Mouse (Mus musculus) forebrain, embryonic 11.5 days (tissue): ENCODE measurements at regions not wholly inside any gene's neighbourhood (a gene's known extent, or its start where the extent isn't known, plus 50 kb on each side); places are given as distances from the start of the nearest gene placed in this dataset.

Source experiments
- ATAC-seq: fragments of 200-750 bp; cut with Nextera tagmentation; replicated peaks from 2 replicates; pipeline ENCODE4 v1.8.0; 2017; ENCODE audit warnings: moderate TSS enrichment; ENCODE audit not compliant: low FRiP score
- DNase-seq: peaks from one replicate; pipeline ENCODE4 v3.0.0-alpha.2; 2017; ENCODE audit warnings: low spot score
- H3K27ac ChIP-seq: fragments of 300-500 bp; sonication (generic); 2 replicates; pipeline ENCODE4 v1.5.1; 2014; ENCODE audit warnings: low read depth, low read length
- H3K27me3 ChIP-seq: fragments of 300-500 bp; sonication (generic); 2 replicates; pipeline ENCODE4 v1.6.1; 2014; ENCODE audit warnings: mild to moderate bottlenecking, low read length, mixed read lengths; ENCODE audit not compliant: control insufficient read depth, insufficient read depth
- H3K36me3 ChIP-seq: fragments of 300-500 bp; sonication (generic); 2 replicates; pipeline ENCODE4 v1.6.1; 2014; ENCODE audit warnings: mild to moderate bottlenecking, low read length, moderate library complexity, mixed read lengths; ENCODE audit not compliant: control insufficient read depth, insufficient read depth
- H3K4me1 ChIP-seq: fragments of 300-500 bp; sonication (generic); replicated peaks from 2 replicates; pipeline ENCODE4 v1.6.1; 2014; ENCODE audit warnings: low read length, mixed read lengths; ENCODE audit not compliant: control insufficient read depth, insufficient read depth
- H3K4me2 ChIP-seq: fragments of 300-500 bp; sonication (generic); 2 replicates; pipeline ENCODE4 v1.6.1; 2014; ENCODE audit warnings: low read depth, mild to moderate bottlenecking, low read length, moderate library complexity, mixed read lengths; ENCODE audit not compliant: severe bottlenecking
- H3K4me3 ChIP-seq: fragments of 300-500 bp; sonication (generic); 2 replicates; pipeline ENCODE4 v1.5.1; 2014; ENCODE audit warnings: low read depth, low read length
- H3K9ac ChIP-seq: fragments of 300-500 bp; sonication (generic); 2 replicates; pipeline ENCODE4 v1.6.1; 2014; ENCODE audit warnings: low read length
- H3K9me3 ChIP-seq: fragments of 300-500 bp; sonication (generic); 2 replicates; pipeline ENCODE4 v1.6.1; 2016; ENCODE audit warnings: low read length, mixed read lengths; ENCODE audit not compliant: control insufficient read depth
- WGBS: fragments of 180-500 bp; shearing (Covaris S2); extraction: QIAGEN DNeasy Blood & Tissue Kit; methylation state at CpG from one replicate; pipeline ENCODE4 v1.1.7; 2014; 5-methylcytosine and 5-hydroxymethylcytosine counted together

- WGBS: 65% methylated on average over 12 of the region's 12 CpGs
- H3K27ac ChIP-seq: no peak overlapping the region
- H3K36me3 ChIP-seq: no peaks in the 10 kb centered on the region
- no peaks in the 10 kb centered on the region for H3K9me3 ChIP-seq
- H3K27me3 ChIP-seq: no peaks in the 10 kb centered on the region
- no peak overlapping the region for H3K9ac ChIP-seq
- no peak overlapping the region for H3K4me3 ChIP-seq
- DNase-seq: no peak
- no peak overlapping the region for H3K4me2 ChIP-seq
- H3K4me1 ChIP-seq: peaks cover 4% of the 10 kb centered on the region
- ATAC-seq: no peak
Observed at GRCm38 (mm10) chr8:25326257-25326656, 502.1 kb upstream of the Adam5 start.

DNA sequence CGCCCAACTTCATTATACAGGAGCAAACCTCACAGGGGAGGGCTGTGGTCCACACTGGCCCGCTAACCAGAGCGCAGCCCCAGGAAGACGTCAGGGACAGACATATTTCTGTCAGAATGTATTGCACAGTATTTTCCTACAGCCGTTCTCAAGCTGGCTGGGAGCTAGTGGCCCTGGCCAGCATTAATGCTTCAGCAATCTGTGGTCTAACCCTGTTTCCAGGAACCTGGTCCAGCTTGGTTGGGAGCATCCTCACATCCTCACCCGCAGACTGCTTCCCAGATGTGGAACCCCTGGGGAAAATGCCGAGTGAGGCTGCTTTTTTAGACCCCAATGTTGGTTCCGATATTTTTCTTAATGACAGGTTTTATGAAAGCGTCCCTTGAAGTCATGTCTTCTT, 500.6 kb upstream of the Adam5 start:
- DNase-seq: no peak
- no peaks in the 10 kb centered on the region for H3K27me3 ChIP-seq
- H3K36me3 ChIP-seq: no peaks in the 10 kb centered on the region
- no peak overlapping the region for H3K4me3 ChIP-seq
- peaks cover under 1% of the 10 kb centered on the region for H3K4me1 ChIP-seq
- no peak overlapping the region for H3K9ac ChIP-seq
- 94% methylated on average over 9 of the region's 9 CpGs for WGBS
- no peak overlapping the region for H3K4me2 ChIP-seq
- H3K27ac ChIP-seq: no peak overlapping the region
- no peak for ATAC-seq
- no peaks in the 10 kb centered on the region for H3K9me3 ChIP-seq

DNA sequence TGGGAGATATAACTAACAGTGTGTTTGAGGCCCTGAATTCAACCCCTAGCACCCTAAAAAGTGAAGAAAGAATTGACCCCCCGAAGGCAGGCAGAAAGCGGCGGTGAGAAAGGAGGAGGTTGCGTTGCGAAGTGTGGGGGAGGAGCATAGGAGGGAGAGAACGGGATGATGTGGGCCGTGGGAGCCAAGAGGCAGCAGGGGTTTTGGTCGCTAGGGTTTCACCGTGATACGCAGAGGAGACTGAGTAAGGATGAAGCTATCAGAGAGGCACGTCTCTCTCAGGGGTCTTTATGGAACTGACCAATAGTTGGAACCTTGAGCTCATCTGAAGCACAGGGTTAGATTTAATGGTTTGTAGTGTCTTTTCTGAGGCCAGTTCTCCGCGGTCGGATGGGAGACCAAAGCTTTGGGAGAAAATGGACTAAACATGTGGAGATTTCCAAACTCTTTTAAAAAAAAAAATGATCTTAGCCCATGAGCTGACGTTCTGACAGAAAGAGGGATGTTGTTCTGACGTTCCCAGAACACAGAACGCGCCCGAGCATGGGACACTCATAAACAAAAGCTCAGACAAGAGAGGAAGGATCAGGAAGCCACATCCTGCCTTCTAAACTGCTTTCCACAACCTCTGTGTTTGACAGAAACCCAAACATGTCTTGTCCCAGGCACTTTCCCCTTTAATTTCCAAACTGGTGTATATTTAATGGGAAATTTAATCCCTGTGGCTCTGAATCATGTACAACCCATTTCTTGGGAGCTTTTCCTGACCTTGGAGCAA, 499.7 kb upstream of the Adam5 start:
- no peak overlapping the region for H3K4me2 ChIP-seq
- no peaks in the 10 kb centered on the region for H3K27me3 ChIP-seq
- ATAC-seq: no peak
- WGBS: 60% methylated on average over 19 of the region's 19 CpGs
- no peak for DNase-seq
- no peak overlapping the region for H3K27ac ChIP-seq
- no peak overlapping the region for H3K9ac ChIP-seq
- H3K4me3 ChIP-seq: no peak overlapping the region
- no peaks in the 10 kb centered on the region for H3K4me1 ChIP-seq
- H3K36me3 ChIP-seq: no peaks in the 10 kb centered on the region
- H3K9me3 ChIP-seq: no peaks in the 10 kb centered on the region

- H3K9ac ChIP-seq: no peak overlapping the region
- no peak overlapping the region for H3K4me3 ChIP-seq
- no peak overlapping the region for H3K4me2 ChIP-seq
- 87% methylated on average over 4 of the region's 4 CpGs for WGBS
- H3K27ac ChIP-seq: no peak overlapping the region
- H3K36me3 ChIP-seq: no peaks in the 10 kb centered on the region
- H3K4me1 ChIP-seq: no peaks in the 10 kb centered on the region
- DNase-seq: no peak
- ATAC-seq: no peak
- H3K9me3 ChIP-seq: no peaks in the 10 kb centered on the region
- H3K27me3 ChIP-seq: no peaks in the 10 kb centered on the region
Observed at GRCm38 (mm10) chr8:25316383-25316782, 492.2 kb upstream of the Adam5 start.

GRCm38 (mm10) chr8:25311811-25312533, 487.8 kb upstream of the Adam5 start:
- H3K9ac ChIP-seq: no peak overlapping the region
- DNase-seq (no peak), ATAC-seq (no peak)
- H3K4me2 ChIP-seq: no peak overlapping the region
- H3K36me3 ChIP-seq: no peaks in the 10 kb centered on the region
- H3K9me3 ChIP-seq: no peaks in the 10 kb centered on the region
- H3K27ac ChIP-seq: no peak overlapping the region
- no peaks in the 10 kb centered on the region for H3K27me3 ChIP-seq
- no peak overlapping the region for H3K4me3 ChIP-seq
- 45% methylated on average over 12 of the region's 12 CpGs for WGBS
- no peaks in the 10 kb centered on the region; the same call in 1 of the 2 replicates for H3K4me1 ChIP-seq

GRCm38 (mm10) chr8:25307956-25308355, 483.8 kb upstream of the Adam5 start:
- no peaks in the 10 kb centered on the region for H3K27me3 ChIP-seq
- no peak for DNase-seq
- ATAC-seq: no peak
- no peaks in the 10 kb centered on the region for H3K36me3 ChIP-seq
- no peak overlapping the region for H3K4me3 ChIP-seq
- H3K9ac ChIP-seq: no peak overlapping the region
- no peak overlapping the region for H3K27ac ChIP-seq
- H3K4me1 ChIP-seq: no peaks in the 10 kb centered on the region; the same call in 1 of the 2 replicates
- WGBS: 93% methylated on average over 4 of the region's 4 CpGs
- no peaks in the 10 kb centered on the region for H3K9me3 ChIP-seq
- no peak overlapping the region for H3K4me2 ChIP-seq

GRCm38 (mm10) chr8:25307511-25307910, 483.3 kb upstream of the Adam5 start:
- Histone ChIP-seq H3K27me3 (no peaks in the 10 kb centered on the region), H3K27ac (no peak overlapping the region), H3K9ac (no peak overlapping the region), H3K4me2 (no peak overlapping the region), H3K4me1 (no peaks in the 10 kb centered on the region; the same call in 1 of the 2 replicates), H3K36me3 (no peaks in the 10 kb centered on the region), H3K9me3 (no peaks in the 10 kb centered on the region), H3K4me3 (no peak overlapping the region)
- WGBS: 89% methylated on average over 11 of the region's 11 CpGs
- ATAC-seq (no peak), DNase-seq (no peak)

DNA sequence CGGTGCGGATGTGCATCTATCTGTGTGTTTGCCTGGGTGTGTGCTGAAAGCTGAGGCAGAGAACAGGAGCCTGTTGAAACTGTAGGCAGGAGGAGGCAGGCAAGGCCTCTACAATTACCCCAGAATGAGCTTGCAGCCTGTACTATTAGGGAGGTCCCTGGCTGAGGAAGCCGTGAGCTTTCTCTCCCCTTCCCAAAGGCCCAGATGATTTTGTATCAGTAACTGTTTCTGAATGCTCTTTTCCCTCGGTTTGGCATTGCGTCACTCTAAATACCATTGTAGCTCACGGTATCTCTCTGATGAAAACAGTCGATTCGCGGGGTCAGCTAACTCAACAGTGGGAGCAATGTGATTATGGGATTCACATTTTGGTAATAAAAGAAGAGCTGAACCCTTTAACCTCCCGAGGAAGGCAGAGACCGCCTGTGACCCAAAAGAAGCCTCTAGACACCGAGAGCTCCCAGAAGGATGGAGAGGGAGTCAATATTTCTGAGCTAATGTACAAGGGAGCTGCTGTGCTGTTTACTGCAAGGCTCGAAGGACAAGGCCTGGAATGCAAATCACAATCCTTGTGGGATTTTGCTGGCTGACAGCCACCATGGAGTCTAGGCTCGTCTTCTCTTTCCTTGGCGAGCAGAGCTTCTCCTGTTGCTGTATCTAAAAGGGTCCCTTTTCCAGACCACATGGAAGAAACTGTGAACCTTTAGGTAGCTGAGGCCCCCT, 482.8 kb upstream of the Adam5 start:
- Histone ChIP-seq H3K9ac (no peak overlapping the region), H3K36me3 (no peaks in the 10 kb centered on the region), H3K4me2 (no peak overlapping the region), H3K4me3 (no peak overlapping the region), H3K27me3 (no peaks in the 10 kb centered on the region), H3K27ac (no peak overlapping the region), H3K4me1 (no peaks in the 10 kb centered on the region; the same call in 1 of the 2 replicates), H3K9me3 (no peaks in the 10 kb centered on the region)
- 75% methylated on average over 15 of the region's 15 CpGs for WGBS
- DNase-seq (no peak), ATAC-seq (no peak)
